In the genomic region with DNA sequence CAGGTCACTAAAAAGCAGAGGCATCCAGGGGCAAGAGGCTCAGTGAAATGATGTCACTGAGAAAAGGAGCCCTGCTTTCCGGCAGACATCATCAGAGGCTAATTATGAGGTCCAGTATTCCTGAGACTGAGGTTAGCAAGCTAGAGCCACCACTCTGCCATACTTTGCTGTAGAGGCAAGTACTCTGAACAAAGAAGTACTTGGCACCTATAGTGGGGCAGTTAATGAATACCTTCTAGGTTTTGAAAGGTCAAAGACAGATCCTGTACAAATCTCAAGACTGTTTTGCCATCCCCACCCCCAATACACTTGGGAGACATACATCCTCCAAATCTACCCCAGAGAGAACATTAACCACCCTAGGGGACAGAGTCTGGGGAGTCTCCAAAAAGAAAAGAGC, we compare ENCODE assay signal across 13 mouse cellular contexts. TPM values are rescaled to one million over a fixed set of nuclear protein-coding genes. Genes with fewer than 3 reads are reported as not detected.
DNase-seq lines count a peak whose midpoint lies in the region; ATAC-seq lines count a peak whose summit lies in the region.
"Had no signal": no experiment of that assay in that cellular context is flagged by ENCODE, and none has a peak within 500 bp of the region (broad histone marks: within the 10 kb centered on the region; RNA-seq: fewer than 3 reads in every experiment).

No protein-coding gene starts in this region.

- no peak overlapping the region for H3K9ac ChIP-seq in limb, embryonic 15.5 days
- H3K9ac ChIP-seq in midbrain, embryonic 15.5 days = no peak overlapping the region
- H3K9ac ChIP-seq: forebrain, postnatal 0 days; hindbrain, embryonic 14.5 days; lung, embryonic 14.5 days; neural tube, embryonic 12.5 days had no signal

- no peaks in the 10 kb centered on the region for H3K27me3 ChIP-seq in limb, embryonic 15.5 days
- H3K27me3 ChIP-seq in limb, embryonic 10.5 days (ENCODE audit: low read depth, poor library complexity, severe bottlenecking) = no peaks in the 10 kb centered on the region
- no peaks in the 10 kb centered on the region for H3K27me3 ChIP-seq in midbrain, embryonic 15.5 days (replicated peaks)
- H3K27me3 ChIP-seq in embryonic facial prominence, embryonic 10.5 days (replicated peaks; ENCODE audit: low read depth, poor library complexity, severe bottlenecking) = no peaks in the 10 kb centered on the region
- H3K27me3 ChIP-seq: neural tube, embryonic 12.5 days had no signal

- H3K36me3 ChIP-seq in limb, embryonic 15.5 days = no peaks in the 10 kb centered on the region; the same call in 1 of the 2 replicates
- peaks cover 14% of the 10 kb centered on the region for H3K36me3 ChIP-seq in limb, embryonic 10.5 days
- 0 out of 2 replicates have a peak, but pooled peaks cover 4% of the 10 kb centered on the region for H3K36me3 ChIP-seq in midbrain, embryonic 15.5 days (replicated peaks)
- peaks cover 15% of the 10 kb centered on the region for H3K36me3 ChIP-seq in embryonic facial prominence, embryonic 10.5 days (replicated peaks)
- H3K36me3 ChIP-seq: neural tube, embryonic 12.5 days had no signal

- no peak overlapping the region for H3K4me3 ChIP-seq in limb, embryonic 15.5 days
- no peak overlapping the region for H3K4me3 ChIP-seq in limb, embryonic 10.5 days
- H3K4me3 ChIP-seq in midbrain, embryonic 15.5 days = no peak overlapping the region
- no peak overlapping the region for H3K4me3 ChIP-seq in embryonic facial prominence, embryonic 10.5 days
- H3K4me3 ChIP-seq: neural tube, embryonic 12.5 days had no signal

- 35% methylated on average over 1 of the region's 1 CpGs for WGBS in limb, embryonic 15.5 days
- WGBS in limb, embryonic 10.5 days = 50% methylated on average over 1 of the region's 1 CpGs
- 54% methylated on average over 1 of the region's 1 CpGs for WGBS in midbrain, embryonic 15.5 days
- 61% methylated on average over 1 of the region's 1 CpGs for WGBS in embryonic facial prominence, embryonic 10.5 days

- ATAC-seq in limb, embryonic 15.5 days (ENCODE audit: insufficient number of reproducible peaks, low FRiP score, low TSS enrichment, low read depth) = no peak
- 0 out of 2 replicates have a peak, but pooled peaks have one; percentile 11 for ATAC-seq in erythroid progenitor cell, adult 5-6 weeks (replicated peaks; ENCODE audit: low FRiP score, poor library complexity, severe bottlenecking)
- ATAC-seq in midbrain, embryonic 15.5 days (replicated peaks) = no peak
- ATAC-seq: forebrain, postnatal 0 days had no signal

- H3K4me1 ChIP-seq in limb, embryonic 15.5 days = peaks cover 14% of the 10 kb centered on the region
- peaks cover 30% of the 10 kb centered on the region for H3K4me1 ChIP-seq in limb, embryonic 10.5 days
- H3K4me1 ChIP-seq in midbrain, embryonic 15.5 days = peaks cover 18% of the 10 kb centered on the region
- H3K4me1 ChIP-seq in embryonic facial prominence, embryonic 10.5 days = peaks cover 33% of the 10 kb centered on the region

- intact Hi-C loops in heart, postnatal 14 days (cut with DNase I) = no loop called here

- no peaks in the 10 kb centered on the region for H3K9me3 ChIP-seq in limb, embryonic 15.5 days
- no peaks in the 10 kb centered on the region for H3K9me3 ChIP-seq in limb, embryonic 10.5 days (replicated peaks)
- H3K9me3 ChIP-seq in midbrain, embryonic 15.5 days = no peaks in the 10 kb centered on the region
- peaks cover 7% of the 10 kb centered on the region; the same call in 1 of the 2 replicates for H3K9me3 ChIP-seq in embryonic facial prominence, embryonic 10.5 days
- H3K9me3 ChIP-seq: neural tube, embryonic 12.5 days had no signal

- no peak overlapping the region for H3K4me2 ChIP-seq in limb, embryonic 15.5 days
- no peak overlapping the region for H3K4me2 ChIP-seq in midbrain, embryonic 15.5 days
- H3K4me2 ChIP-seq: hindbrain, embryonic 14.5 days; lung, embryonic 14.5 days; neural tube, embryonic 12.5 days had no signal

- 0 out of 2 replicates have a peak overlapping the region, but pooled peaks have one; percentile 38 for H3K27ac ChIP-seq in limb, embryonic 15.5 days
- H3K27ac ChIP-seq in limb, embryonic 10.5 days = no peak overlapping the region
- peak overlapping the region; percentile 5; the same call in 1 of the 2 replicates for H3K27ac ChIP-seq in midbrain, embryonic 15.5 days
- no peak overlapping the region; the same call in 1 of the 2 replicates for H3K27ac ChIP-seq in embryonic facial prominence, embryonic 10.5 days (replicated peaks)
- H3K27ac ChIP-seq: hindbrain, embryonic 14.5 days; neural tube, embryonic 12.5 days had no signal

- DNase-seq in heart, adult 11 months = peak; percentile 82
- DNase-seq in heart, postnatal 14 days = no peak
- DNase-seq in limb, embryonic 10.5 days (ENCODE audit: low spot score) = no peak
- no peak for DNase-seq in embryonic facial prominence, embryonic 10.5 days (ENCODE audit: low spot score)
- DNase-seq in gastrocnemius, postnatal 25 days = no peak
- DNase-seq: cerebellum, adult 11 months; forebrain, postnatal 0 days; lung, embryonic 14.5 days had no signal

RNA-seq across cellular contexts. Expression of gene Trim44, which starts 23.1 kb away (rescaled TPM):
- total RNA-seq in heart, postnatal 14 days (2021) = 10 to 100 TPM; 30.0 to 31.3 TPM
- 21.8 and 27.7 TPM in 2 replicates for polyA plus RNA-seq in limb, embryonic 15.5 days (2015; fragmentation: Nextera tagmentation; extraction: Ambion mirVana)
- polyA plus RNA-seq in limb, embryonic 10.5 days (2016; fragmentation: Nextera tagmentation; extraction: Ambion mirVana) = 26.3 and 30.3 TPM in 2 replicates
- total RNA-seq in erythroid progenitor cell, adult 5-6 weeks (2015; ENCODE audit: low replicate concordance) = 25.2 and 26.3 TPM in 2 replicates
- 21.8 and 23.6 TPM in 2 replicates for total RNA-seq in erythroid progenitor cell, adult 5-6 weeks (2017; ENCODE audit: low replicate concordance)
- polyA plus RNA-seq in midbrain, embryonic 15.5 days (2015; fragmentation: Nextera tagmentation; extraction: Ambion mirVana) = 69.4 and 70.8 TPM in 2 replicates
- 23.7 and 24.1 TPM in 2 replicates for polyA plus RNA-seq in embryonic facial prominence, embryonic 10.5 days (2016; fragmentation: Nextera tagmentation; extraction: Ambion mirVana)
- total RNA-seq in gastrocnemius, postnatal 25 days (2021) = 10 to 100 TPM; 13.5 to 13.9 TPM

Comparison
In these comparisons a context has a peak if more than half of its experiments do, and no peak if none do; other contexts are left out.
1. H3K27ac ChIP-seq: peak in limb, embryonic 15.5 days (single experiment) and midbrain, embryonic 15.5 days (single experiment); none in limb, embryonic 10.5 days (single experiment) and embryonic facial prominence, embryonic 10.5 days (single experiment).